Mouse (Mus musculus) thymus, adult 2 months (tissue): Measurements from ENCODE around the gene Dnah12.

Source experiments
- CTCF ChIP-seq: fragments of 200-500 bp; IDR thresholded peaks from 2 replicates; pipeline ENCODE4 v1.5.1; 2012; ENCODE audit warnings: mild to moderate bottlenecking, control low read depth, low read length, moderate library complexity, borderline replicate concordance; ENCODE audit not compliant: control insufficient read depth, poor library complexity, insufficient read depth; ENCODE audit errors: extremely low read depth
- POLR2A ChIP-seq: fragments of 200-500 bp; IDR thresholded peaks from 2 replicates; pipeline ENCODE4 v1.6.1; 2012; ENCODE audit warnings: mild to moderate bottlenecking, low read length, control low read depth, moderate library complexity; ENCODE audit not compliant: control insufficient read depth, poor library complexity, insufficient read depth; ENCODE audit errors: extremely low read depth

DNA sequence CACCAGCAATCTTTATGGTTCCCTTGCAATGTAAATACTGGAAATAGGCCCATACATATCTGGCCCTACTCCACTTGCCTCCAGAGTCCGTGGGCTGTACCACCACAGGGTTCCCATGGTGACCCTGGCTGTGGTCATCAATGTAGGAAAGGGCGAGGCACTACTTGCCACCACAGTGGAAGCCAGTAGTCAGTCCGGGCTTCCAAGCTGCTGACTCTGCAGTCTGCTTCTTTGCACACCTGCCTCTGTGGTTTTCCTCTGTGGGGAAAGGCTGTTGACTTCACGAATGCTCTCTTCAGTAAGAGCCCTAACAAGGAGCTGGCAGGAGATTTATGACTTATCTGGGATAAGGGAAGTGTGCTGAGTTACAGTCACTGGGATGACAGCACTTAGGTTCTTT lies 185.7 kb downstream of the Dnah12 start:
- TF ChIP-seq CTCF (no peak), POLR2A (no peak)
